Mouse (Mus musculus): ENCODE measurements at regions not wholly inside any gene's neighbourhood (a gene's known extent, or its start where the extent isn't known, plus 50 kb on each side); places are given as distances from the start of the nearest gene placed in this dataset.

- no peak for DNase-seq (ENCODE audit: extremely low read depth, insufficient read length, low spot score)
These were observed 125.7 kb upstream of the Fmo9 start for GRCm38 (mm10) chr1:166807163-166807945.

GRCm38 (mm10) chr1:166811341-166812071, 129.9 kb upstream of the Fmo9 start:
- no peak for DNase-seq (ENCODE audit: extremely low read depth, insufficient read length, low spot score)

- no peak for DNase-seq (ENCODE audit: extremely low read depth, insufficient read length, low spot score)
These were observed 130.4 kb upstream of the Fmo9 start for GRCm38 (mm10) chr1:166812072-166812461.

GRCm38 (mm10) chr1:166812920-166813439, 131.3 kb upstream of the Fmo9 start:
- DNase-seq (ENCODE audit: extremely low read depth, insufficient read length, low spot score), result peak; percentile 9

- no peak for DNase-seq (ENCODE audit: extremely low read depth, insufficient read length, low spot score)
These were observed 136.3 kb upstream of the Fmo9 start for GRCm38 (mm10) chr1:166817927-166818326.

- DNase-seq (ENCODE audit: extremely low read depth, insufficient read length, low spot score), result no peak
These were observed 137.0 kb upstream of the Fmo9 start for GRCm38 (mm10) chr1:166818682-166819081.

- no peak for DNase-seq (ENCODE audit: extremely low read depth, insufficient read length, low spot score)
These were observed 137.8 kb upstream of the Fmo9 start for GRCm38 (mm10) chr1:166819420-166819819.

- no peak for DNase-seq (ENCODE audit: extremely low read depth, insufficient read length, low spot score)
These were observed 138.4 kb upstream of the Fmo9 start for GRCm38 (mm10) chr1:166820050-166820449.

- DNase-seq (ENCODE audit: extremely low read depth, insufficient read length, low spot score), result no peak
These were observed 139.5 kb upstream of the Fmo9 start for GRCm38 (mm10) chr1:166821146-166821545.

GRCm38 (mm10) chr1:166837299-166837698, 155.7 kb upstream of the Fmo9 start:
- DNase-seq (ENCODE audit: extremely low read depth, insufficient read length, low spot score), result no peak

- DNase-seq (ENCODE audit: extremely low read depth, insufficient read length, low spot score), result no peak
These were observed 158.2 kb upstream of the Fmo9 start for GRCm38 (mm10) chr1:166839833-166840232.

- no peak for DNase-seq (ENCODE audit: extremely low read depth, insufficient read length, low spot score)
These were observed 157.8 kb upstream of the Fam78b start for GRCm38 (mm10) chr1:166843397-166843877.

GRCm38 (mm10) chr1:166846566-166846965, 154.7 kb upstream of the Fam78b start:
- DNase-seq (ENCODE audit: extremely low read depth, insufficient read length, low spot score), result no peak

GRCm38 (mm10) chr1:166847233-166847632, 154.0 kb upstream of the Fam78b start:
- DNase-seq (ENCODE audit: extremely low read depth, insufficient read length, low spot score), result no peak

GRCm38 (mm10) chr1:166848015-166848535, 153.1 kb upstream of the Fam78b start:
- no peak for DNase-seq (ENCODE audit: extremely low read depth, insufficient read length, low spot score)

GRCm38 (mm10) chr1:166855988-166856387, 145.2 kb upstream of the Fam78b start:
- no peak for DNase-seq (ENCODE audit: extremely low read depth, insufficient read length, low spot score)

GRCm38 (mm10) chr1:166866256-166866655, 135.0 kb upstream of the Fam78b start:
- no peak for DNase-seq (ENCODE audit: extremely low read depth, insufficient read length, low spot score)

GRCm38 (mm10) chr1:166871258-166871657, 130.0 kb upstream of the Fam78b start:
- no peak for DNase-seq (ENCODE audit: extremely low read depth, insufficient read length, low spot score)

GRCm38 (mm10) chr1:166876452-166876851, 124.8 kb upstream of the Fam78b start:
- DNase-seq (ENCODE audit: extremely low read depth, insufficient read length, low spot score), result no peak

- no peak for DNase-seq (ENCODE audit: extremely low read depth, insufficient read length, low spot score)
These were observed 118.0 kb upstream of the Fam78b start for GRCm38 (mm10) chr1:166883215-166883614.

GRCm38 (mm10) chr1:166895945-166896344, 105.3 kb upstream of the Fam78b start:
- DNase-seq (ENCODE audit: extremely low read depth, insufficient read length, low spot score), result no peak

Data from 3134 (cell line).